28 mouse cellular contexts compared by ENCODE assay signal in genomic region chr8:11959466-11959865, GRCm38 (mm10).
DNase-seq lines count a peak whose midpoint lies in the region; ATAC-seq and TF ChIP-seq lines count a peak whose summit lies in the region.
"Had no signal": no experiment of that assay in that cellular context is flagged by ENCODE, and none has a peak within 500 bp of the region (broad histone marks: within the 10 kb centered on the region; RNA-seq: fewer than 3 reads in every experiment).

No protein-coding gene starts in this region.

- no peaks in the 10 kb centered on the region for H3K27me3 ChIP-seq in midbrain, postnatal 0 days (ENCODE audit: insufficient read depth, low read length)
- H3K27me3 ChIP-seq in midbrain, embryonic 10.5 days (ENCODE audit: low read depth, poor library complexity, severe bottlenecking) = peaks cover 23% of the 10 kb centered on the region
- no peaks in the 10 kb centered on the region for H3K27me3 ChIP-seq in G1E (ENCODE audit: insufficient read depth, low read length)
- H3K27me3 ChIP-seq: intestine, embryonic 15.5 days had no signal

- no peak overlapping the region for H3K27ac ChIP-seq in midbrain, postnatal 0 days (ENCODE audit: low read depth, low read length)
- H3K27ac ChIP-seq in midbrain, embryonic 10.5 days (replicated peaks) = no peak overlapping the region
- H3K27ac ChIP-seq: embryonic facial prominence, embryonic 15.5 days; heart, embryonic 15.5 days; hindbrain, embryonic 14.5 days; intestine, embryonic 15.5 days; limb, embryonic 12.5 days; midbrain, embryonic 12.5 days; neural tube, embryonic 12.5 days had no signal

- TF ChIP-seq CTCF in midbrain, postnatal 0 days (IDR thresholded peaks at IDR 0.05) = no peak
- TF ChIP-seq CTCF in G1E (IDR thresholded peaks at IDR 0.05; ENCODE audit: low read depth, low read length) = no peak
- no peak for TF ChIP-seq CTCF in brain, embryonic 14.5 days (IDR thresholded peaks at IDR 0.05; ENCODE audit: borderline replicate concordance, extremely low read depth, insufficient read depth, insufficient read length)

- no peaks in the 10 kb centered on the region for H3K36me3 ChIP-seq in midbrain, postnatal 0 days (ENCODE audit: insufficient read depth, low read length)
- H3K36me3 ChIP-seq in midbrain, embryonic 10.5 days = no peaks in the 10 kb centered on the region
- H3K36me3 ChIP-seq in G1E (replicated peaks) = no peaks in the 10 kb centered on the region
- H3K36me3 ChIP-seq: embryonic facial prominence, embryonic 15.5 days; heart, embryonic 15.5 days; intestine, embryonic 15.5 days; limb, embryonic 12.5 days; midbrain, embryonic 12.5 days; neural tube, embryonic 12.5 days had no signal

- no peak for ATAC-seq in midbrain, postnatal 0 days (ENCODE audit: low FRiP score)
- ATAC-seq in G1E (ENCODE audit: extremely low read depth, insufficient number of reproducible peaks, low FRiP score, poor library complexity, severe bottlenecking) = peak; percentile 49
- ATAC-seq: forebrain, embryonic 16.5 days; intestine, embryonic 15.5 days; liver, postnatal 0 days; lung, postnatal 0 days had no signal

- no peaks in the 10 kb centered on the region for H3K9me3 ChIP-seq in midbrain, postnatal 0 days (ENCODE audit: low read length)
- H3K9me3 ChIP-seq in midbrain, embryonic 10.5 days (replicated peaks) = no peaks in the 10 kb centered on the region
- H3K9me3 ChIP-seq in G1E (replicated peaks) = no peaks in the 10 kb centered on the region
- H3K9me3 ChIP-seq: embryonic facial prominence, embryonic 15.5 days; heart, embryonic 15.5 days; intestine, embryonic 15.5 days; limb, embryonic 12.5 days; midbrain, embryonic 12.5 days; neural tube, embryonic 12.5 days had no signal

- WGBS in midbrain, postnatal 0 days = 74% methylated on average over 4 of the region's 4 CpGs
- WGBS in midbrain, embryonic 10.5 days = 80% methylated on average over 4 of the region's 4 CpGs

- H3K4me2 ChIP-seq in midbrain, postnatal 0 days (ENCODE audit: low read depth, low read length, poor library complexity, severe bottlenecking) = no peak overlapping the region
- H3K4me2 ChIP-seq: embryonic facial prominence, embryonic 15.5 days; heart, embryonic 15.5 days; hindbrain, embryonic 14.5 days; intestine, embryonic 15.5 days; limb, embryonic 12.5 days; liver, embryonic 11.5 days; midbrain, embryonic 12.5 days; neural tube, embryonic 12.5 days had no signal

- H3K4me1 ChIP-seq in midbrain, postnatal 0 days (ENCODE audit: insufficient read depth, low read length) = no peaks in the 10 kb centered on the region
- H3K4me1 ChIP-seq in midbrain, embryonic 10.5 days = peaks cover 3% of the 10 kb centered on the region; the same call in 1 of the 2 replicates
- peaks cover 7% of the 10 kb centered on the region for H3K4me1 ChIP-seq in G1E (ENCODE audit: insufficient read depth, low read depth, low read length)
- H3K4me1 ChIP-seq: embryonic facial prominence, embryonic 15.5 days; heart, embryonic 15.5 days; intestine, embryonic 15.5 days; limb, embryonic 12.5 days; midbrain, embryonic 12.5 days; neural tube, embryonic 12.5 days had no signal

- no peak overlapping the region for H3K4me3 ChIP-seq in midbrain, postnatal 0 days (ENCODE audit: low read depth, low read length)
- H3K4me3 ChIP-seq in midbrain, embryonic 10.5 days = no peak overlapping the region
- no peak overlapping the region for H3K4me3 ChIP-seq in G1E (ENCODE audit: low read depth, low read length)
- H3K4me3 ChIP-seq: embryonic facial prominence, embryonic 15.5 days; heart, embryonic 15.5 days; intestine, embryonic 15.5 days; limb, embryonic 12.5 days; midbrain, embryonic 12.5 days; neural tube, embryonic 12.5 days had no signal

- DNase-seq in embryo, embryonic 10.5 days (ENCODE audit: low spot score) = peak; percentile 5
- no peak for DNase-seq in embryo, embryonic 9.5 days (ENCODE audit: extremely low spot score)
- peak; percentile 63 for DNase-seq in midbrain, postnatal 0 days (ENCODE audit: low spot score)
- no peak for DNase-seq in midbrain, embryonic 10.5 days (ENCODE audit: low spot score)
- DNase-seq in G1E (ENCODE audit: low spot score) = peak; percentile 38
- DNase-seq in brain, embryonic 14.5 days (ENCODE audit: low read depth) = peak; percentile 39
- no peak for DNase-seq in right cerebral cortex, postnatal 14 days
- no peak for DNase-seq in adrenal gland, postnatal 25 days
- DNase-seq: adrenal gland, postnatal 14 days; cerebellum, adult 9-11 months; gastrocnemius, postnatal 25 days; heart, postnatal 36 days; kidney, adult 8-10 months; kidney, postnatal 10 days; layer of hippocampus, postnatal 36 days; liver, postnatal 0 days; right cerebral cortex, postnatal 25 days; thymus, postnatal 36 days had no signal

- TF ChIP-seq POLR2A in brain, embryonic 14.5 days (IDR thresholded peaks at IDR 0.05; ENCODE audit: borderline replicate concordance, extremely low read depth, insufficient read depth, insufficient read length, poor library complexity, severe bottlenecking) = no peak

- H3K9ac ChIP-seq in midbrain, postnatal 0 days (replicated peaks; ENCODE audit: low read length, poor library complexity, severe bottlenecking) = no peak overlapping the region
- H3K9ac ChIP-seq: embryonic facial prominence, embryonic 15.5 days; heart, embryonic 15.5 days; hindbrain, embryonic 14.5 days; intestine, embryonic 15.5 days; limb, embryonic 12.5 days; liver, postnatal 0 days; midbrain, embryonic 12.5 days; neural tube, embryonic 12.5 days had no signal

Comparison
In these comparisons a context has a peak if more than half of its experiments do, and no peak if none do; other contexts are left out.
1. DNase-seq: peak in embryo, embryonic 10.5 days (single experiment), midbrain, postnatal 0 days (single experiment), G1E (single experiment) and brain, embryonic 14.5 days (single experiment); none in embryo, embryonic 9.5 days (single experiment), midbrain, embryonic 10.5 days (single experiment), right cerebral cortex, postnatal 14 days (single experiment) and adrenal gland, postnatal 25 days (single experiment).